ENCODE assay signal across 10 mouse cellular contexts in genomic region chr10:60212589-60213379, GRCm38 (mm10). TPM values are rescaled to one million over a fixed set of nuclear protein-coding genes. Genes with fewer than 3 reads are reported as not detected.
DNase-seq lines count a peak whose midpoint lies in the region; ATAC-seq lines count a peak whose summit lies in the region.
"Had no signal": no experiment of that assay in that cellular context is flagged by ENCODE, and none has a peak within 500 bp of the region (broad histone marks: within the 10 kb centered on the region; RNA-seq: fewer than 3 reads in every experiment).

No protein-coding gene starts in this region.

- no peak for DNase-seq in hindbrain, embryonic 10.5 days (ENCODE audit: low spot score)
- no peak for DNase-seq in hindbrain, embryonic 11.5 days (ENCODE audit: low spot score)
- DNase-seq in 3134 (ENCODE audit: extremely low read depth, insufficient read length, low spot score): peak; percentile 55
- peak; percentile 57 for DNase-seq in embryonic facial prominence, embryonic 14.5 days (ENCODE audit: low spot score)
- DNase-seq in kidney, postnatal 10 days: peak; percentile 68
- no peak for DNase-seq in cerebellum, adult 18-20 months
- no peak for DNase-seq in urinary bladder, postnatal 25 days (ENCODE audit: low spot score)

- H3K36me3 ChIP-seq in hindbrain, embryonic 10.5 days: no peaks in the 10 kb centered on the region
- no peaks in the 10 kb centered on the region for H3K36me3 ChIP-seq in hindbrain, embryonic 11.5 days (ENCODE audit: control insufficient read depth, insufficient read depth, low read length)
- H3K36me3 ChIP-seq in embryonic facial prominence, embryonic 14.5 days (ENCODE audit: control insufficient read depth, insufficient read depth, low read length): no peaks in the 10 kb centered on the region
- H3K36me3 ChIP-seq: liver, embryonic 15.5 days had no signal

- H3K9ac ChIP-seq in hindbrain, embryonic 11.5 days (ENCODE audit: low read depth, low read length): no peak overlapping the region; the same call in 1 of the 2 replicates
- 0 out of 2 replicates have a peak overlapping the region, but pooled peaks have one; percentile 0 for H3K9ac ChIP-seq in embryonic facial prominence, embryonic 14.5 days (ENCODE audit: low read depth, low read length)
- H3K9ac ChIP-seq: liver, embryonic 15.5 days had no signal

- no peak for ATAC-seq in hindbrain, embryonic 11.5 days (ENCODE audit: low FRiP score)
- ATAC-seq in embryonic facial prominence, embryonic 14.5 days (ENCODE audit: low read depth): peak; percentile 32; the same call in 1 of the 2 replicates
- no peak for ATAC-seq in frontal cortex, adult (ENCODE audit: low TSS enrichment)

- H3K4me3 ChIP-seq in hindbrain, embryonic 10.5 days: no peak overlapping the region
- no peak overlapping the region for H3K4me3 ChIP-seq in hindbrain, embryonic 11.5 days (ENCODE audit: low read depth, low read length)
- no peak overlapping the region for H3K4me3 ChIP-seq in embryonic facial prominence, embryonic 14.5 days (ENCODE audit: low read depth, low read length)
- H3K4me3 ChIP-seq: heart, adult 2 months; liver, embryonic 15.5 days had no signal

- H3K27ac ChIP-seq in hindbrain, embryonic 10.5 days: peak overlapping the region; percentile 36
- no peak overlapping the region for H3K27ac ChIP-seq in hindbrain, embryonic 11.5 days (ENCODE audit: low read depth, low read length)
- H3K27ac ChIP-seq in embryonic facial prominence, embryonic 14.5 days (replicated peaks; ENCODE audit: low read depth, low read length): peak overlapping the region; percentile 13
- H3K27ac ChIP-seq: heart, adult 2 months; liver, embryonic 15.5 days had no signal

- H3K4me1 ChIP-seq in hindbrain, embryonic 10.5 days (replicated peaks): peaks cover 70% of the 10 kb centered on the region
- peaks cover 9% of the 10 kb centered on the region for H3K4me1 ChIP-seq in hindbrain, embryonic 11.5 days (replicated peaks; ENCODE audit: control insufficient read depth, insufficient read depth, low read length)
- peaks cover 38% of the 10 kb centered on the region for H3K4me1 ChIP-seq in embryonic facial prominence, embryonic 14.5 days (ENCODE audit: control insufficient read depth, insufficient read depth, low read length)
- H3K4me1 ChIP-seq: liver, embryonic 15.5 days had no signal

- WGBS in hindbrain, embryonic 10.5 days: 32% methylated on average over 11 of the region's 11 CpGs
- 35% methylated on average over 11 of the region's 11 CpGs for WGBS in hindbrain, embryonic 11.5 days
- WGBS in embryonic facial prominence, embryonic 14.5 days: 38% methylated on average over 11 of the region's 11 CpGs

- H3K27me3 ChIP-seq in hindbrain, embryonic 10.5 days (ENCODE audit: insufficient read depth, poor library complexity, severe bottlenecking): peaks cover 23% of the 10 kb centered on the region
- H3K27me3 ChIP-seq in hindbrain, embryonic 11.5 days (ENCODE audit: control insufficient read depth, insufficient read depth, low read length): peaks cover 5% of the 10 kb centered on the region; the same call in 1 of the 2 replicates
- H3K27me3 ChIP-seq in embryonic facial prominence, embryonic 14.5 days (replicated peaks; ENCODE audit: control insufficient read depth, insufficient read depth, low read length): no peaks in the 10 kb centered on the region

- no peaks in the 10 kb centered on the region for H3K9me3 ChIP-seq in hindbrain, embryonic 10.5 days
- no peaks in the 10 kb centered on the region for H3K9me3 ChIP-seq in hindbrain, embryonic 11.5 days (ENCODE audit: control insufficient read depth, low read length)
- no peaks in the 10 kb centered on the region for H3K9me3 ChIP-seq in embryonic facial prominence, embryonic 14.5 days (ENCODE audit: control insufficient read depth, low read length)
- H3K9me3 ChIP-seq: liver, embryonic 15.5 days had no signal

- H3K4me2 ChIP-seq in hindbrain, embryonic 11.5 days (replicated peaks; ENCODE audit: low read depth, low read length): no peak overlapping the region
- no peak overlapping the region for H3K4me2 ChIP-seq in embryonic facial prominence, embryonic 14.5 days (ENCODE audit: low read depth, low read length)
- H3K4me2 ChIP-seq: liver, embryonic 15.5 days had no signal

RNA-seq across cellular contexts. Expression of gene Chst3, which starts 6.3 kb away (rescaled TPM):
- 1.8 and 2.2 TPM in 2 replicates for polyA plus RNA-seq in hindbrain, embryonic 10.5 days (2016; fragmentation: Nextera tagmentation; extraction: Ambion mirVana)
- polyA plus RNA-seq in hindbrain, embryonic 11.5 days (2014; fragmentation: Nextera tagmentation; extraction: Ambion mirVana): 1.5 TPM in 2 replicates
- polyA plus RNA-seq in embryonic facial prominence, embryonic 14.5 days (2014; fragmentation: Nextera tagmentation; extraction: Ambion mirVana): 1.3 TPM in 2 replicates

Comparison
In these comparisons a context has a peak if more than half of its experiments do, and no peak if none do; other contexts are left out.
1. DNase-seq: peak in 3134 (single experiment), embryonic facial prominence, embryonic 14.5 days (single experiment) and kidney, postnatal 10 days (single experiment); none in hindbrain, embryonic 10.5 days (single experiment), hindbrain, embryonic 11.5 days (single experiment), cerebellum, adult 18-20 months (0 of 2) and urinary bladder, postnatal 25 days (single experiment).